Mouse (Mus musculus): Measurements from ENCODE around the gene Stk39.

Stk39 gene

DNA sequence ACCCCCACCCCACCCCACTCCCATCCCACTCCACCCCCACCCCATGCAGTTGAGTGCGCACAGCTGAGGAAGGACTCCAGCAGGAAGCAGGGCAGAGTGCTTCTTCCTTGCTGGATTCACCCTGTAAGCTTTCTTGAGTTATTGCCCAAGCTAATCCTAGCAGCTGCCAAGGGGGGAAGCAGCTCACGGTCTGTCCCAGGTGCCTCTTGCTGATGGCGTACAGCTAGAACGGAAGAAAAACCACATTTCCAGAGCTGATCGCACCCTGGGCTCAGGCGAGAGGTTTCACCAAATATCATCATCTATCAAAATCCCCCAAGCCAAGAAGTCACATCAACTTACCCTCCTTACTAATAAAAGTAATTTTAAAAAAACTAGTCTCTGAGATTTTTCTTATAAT is 90.9 kb downstream of the Stk39 start:
- no peak for DNase-seq

DNA sequence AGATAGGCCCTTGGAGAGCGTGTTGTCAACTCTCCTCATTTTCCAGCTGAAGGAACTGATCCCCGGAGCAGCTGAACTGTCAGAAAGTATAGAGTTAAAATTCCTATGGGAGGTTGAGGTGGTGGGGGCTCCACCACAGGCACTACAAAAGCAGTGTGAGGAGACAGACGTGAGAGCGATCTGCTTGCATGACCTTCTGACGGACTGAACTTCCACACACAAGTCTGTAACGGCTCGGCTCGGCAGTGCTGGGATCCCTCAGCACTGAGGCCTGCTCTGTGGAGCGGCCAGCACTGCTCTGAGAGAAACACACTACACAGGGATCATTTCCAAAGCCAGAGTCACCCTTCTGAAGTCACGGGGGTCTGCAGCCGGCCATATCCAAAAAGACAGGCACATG is 92.4 kb downstream of the Stk39 start:
- DNase-seq: no peak

DNA sequence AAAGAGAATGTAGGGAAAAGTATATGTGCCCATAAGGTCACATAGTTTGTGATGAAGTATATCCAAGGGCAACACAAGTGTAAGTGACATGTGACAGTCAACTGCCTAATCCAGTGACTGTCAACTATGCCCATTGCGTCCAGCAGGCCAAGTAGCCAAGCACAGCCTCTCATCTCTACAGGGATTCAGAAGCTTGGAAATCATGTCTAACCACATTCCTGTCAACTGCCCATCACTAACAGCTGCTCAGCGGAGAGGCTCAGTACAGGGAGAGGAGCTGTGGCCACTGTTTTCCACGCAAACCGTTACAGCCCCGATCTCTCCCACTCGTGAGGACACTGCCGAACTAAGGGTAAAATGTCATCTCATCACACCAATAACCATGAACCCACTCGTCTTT is 93.7 kb downstream of the Stk39 start:
- no peak for DNase-seq

DNA sequence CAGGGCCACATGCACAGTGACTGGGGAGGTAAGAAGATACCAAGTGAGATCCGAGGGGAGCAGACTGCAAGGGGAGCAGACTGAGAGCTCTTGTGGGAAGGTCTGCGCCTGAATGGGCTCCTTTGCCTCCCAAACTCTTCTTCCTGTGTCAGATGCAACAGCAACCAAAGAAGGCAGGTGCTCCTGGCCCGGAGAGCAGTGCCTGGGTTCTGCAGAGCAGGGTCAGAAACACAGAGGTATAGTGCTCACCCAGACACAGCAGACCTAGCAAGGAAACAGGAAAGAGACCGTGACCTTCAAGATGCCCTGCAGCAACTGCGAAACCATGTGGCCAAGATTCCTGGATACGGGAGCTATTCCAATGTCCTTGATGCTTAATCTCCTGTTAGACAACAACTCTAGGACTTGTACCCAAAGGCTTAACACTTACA is 94.8 kb downstream of the Stk39 start:
- no peak for DNase-seq

DNA sequence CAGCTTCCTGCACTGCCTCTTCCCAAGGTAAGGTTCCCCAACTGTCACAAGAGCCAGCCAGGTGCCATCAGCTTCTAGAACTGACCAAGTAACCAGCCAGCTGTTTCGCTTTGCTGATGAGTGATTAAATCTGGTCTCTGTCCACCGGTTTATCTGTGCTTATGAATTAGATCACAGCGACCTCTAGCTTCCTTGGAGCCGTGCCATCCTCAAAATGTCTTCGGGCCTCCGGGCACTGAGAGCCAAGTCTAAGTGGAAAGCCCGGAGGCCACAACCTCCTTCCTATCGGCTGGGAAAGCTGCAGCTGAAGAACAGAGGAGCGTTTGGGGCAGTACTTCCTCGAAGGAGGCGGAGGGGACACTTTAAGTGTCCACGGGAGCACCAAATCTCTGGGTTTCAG is 95.4 kb downstream of the Stk39 start:
- DNase-seq: no peak

DNA sequence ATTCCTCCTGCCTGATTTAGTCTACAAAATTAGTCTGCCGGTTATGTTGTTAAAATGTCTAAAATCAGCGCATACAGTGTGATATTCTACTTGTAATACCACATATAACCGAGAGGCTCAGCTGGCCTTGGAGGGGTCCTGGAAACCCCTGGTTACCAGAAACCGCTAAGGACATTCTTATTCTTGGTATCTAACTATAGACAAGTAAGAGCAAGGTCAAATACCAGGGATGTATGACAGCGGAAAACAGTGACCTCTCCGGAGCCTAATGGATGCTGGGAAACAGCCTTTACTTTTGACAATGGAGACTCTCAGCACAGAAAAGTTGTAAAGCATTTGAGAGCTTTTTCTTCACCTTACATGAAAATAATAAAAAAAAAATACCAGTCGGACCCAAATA is 97.9 kb downstream of the Stk39 start:
- DNase-seq: no peak

DNA sequence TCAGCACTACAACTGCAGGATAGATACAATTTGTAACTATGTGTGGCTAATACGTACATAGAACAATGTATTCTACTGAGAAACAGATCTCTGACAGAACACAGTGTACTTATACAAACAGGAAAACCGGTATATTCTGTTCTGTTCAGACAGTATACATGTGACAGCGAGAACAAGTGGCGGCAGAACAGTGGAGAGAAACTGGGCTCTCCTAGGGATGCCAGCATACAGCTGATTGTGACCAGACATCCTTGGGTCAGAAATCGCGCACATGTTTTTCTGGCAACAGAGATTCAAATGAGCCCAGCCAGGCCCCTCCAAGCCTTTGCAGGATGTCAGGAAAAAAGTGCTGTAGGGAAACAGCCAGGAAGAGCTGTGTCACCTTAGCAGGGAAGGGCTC is 100.2 kb downstream of the Stk39 start:
- no peak for DNase-seq

DNA sequence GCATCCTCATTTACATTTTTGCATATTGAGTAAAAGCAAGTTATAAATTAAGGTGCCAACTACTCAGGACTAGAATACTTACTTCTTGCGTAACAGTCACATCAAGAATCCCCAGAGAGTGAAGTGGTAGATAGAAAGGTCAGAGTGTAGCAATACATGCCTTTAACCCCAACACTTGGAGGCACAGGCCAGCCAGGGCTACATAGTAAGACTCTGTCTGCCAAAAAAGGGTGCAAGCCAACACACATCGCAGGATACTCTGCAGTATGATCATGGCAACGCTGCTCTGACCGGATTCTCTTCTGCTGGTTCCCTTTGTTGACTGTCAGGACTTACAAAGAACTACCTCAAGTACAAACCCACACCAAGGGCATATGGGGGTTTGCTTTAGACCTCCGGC is 101.7 kb downstream of the Stk39 start:
- DNase-seq: no peak

DNA sequence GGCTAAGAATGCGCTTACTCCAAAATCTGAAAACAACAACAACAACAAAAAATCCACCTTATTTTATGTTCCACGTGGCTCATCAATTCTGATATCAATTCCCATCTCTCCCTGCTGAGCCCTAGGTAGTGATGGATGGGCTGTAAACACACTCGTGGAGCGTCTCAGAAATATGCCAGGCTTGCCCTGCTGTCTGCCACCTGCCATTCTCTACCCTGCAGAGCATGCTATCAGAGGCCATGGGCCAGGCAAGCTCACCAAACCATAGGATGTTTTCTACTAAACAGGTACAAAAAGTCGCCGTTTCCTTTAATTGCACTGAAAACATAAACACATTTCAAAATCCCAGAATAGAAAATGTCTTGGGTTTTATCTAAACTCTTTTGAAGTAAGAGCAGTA is 103.0 kb downstream of the Stk39 start:
- DNase-seq: no peak

DNA sequence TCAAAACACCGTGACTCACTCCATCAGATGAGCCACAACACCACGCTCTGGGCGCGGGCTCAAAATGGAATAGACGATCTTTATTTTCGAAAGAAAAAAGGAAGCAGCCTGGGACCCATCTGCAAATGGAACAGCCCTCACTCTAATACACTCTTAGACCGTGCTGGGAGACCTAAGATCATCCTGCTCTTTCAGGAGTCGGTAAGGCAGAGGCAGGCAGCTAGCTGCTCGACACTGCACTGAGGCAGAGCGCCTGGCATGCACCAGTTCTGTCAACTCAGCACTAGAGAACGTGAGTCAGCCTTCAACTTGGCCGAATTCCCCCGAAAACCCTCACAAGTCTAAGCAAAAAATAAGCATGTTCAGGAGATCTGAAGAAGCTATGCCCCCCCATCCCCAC is 104.1 kb downstream of the Stk39 start:
- DNase-seq: peak; percentile 46

DNA sequence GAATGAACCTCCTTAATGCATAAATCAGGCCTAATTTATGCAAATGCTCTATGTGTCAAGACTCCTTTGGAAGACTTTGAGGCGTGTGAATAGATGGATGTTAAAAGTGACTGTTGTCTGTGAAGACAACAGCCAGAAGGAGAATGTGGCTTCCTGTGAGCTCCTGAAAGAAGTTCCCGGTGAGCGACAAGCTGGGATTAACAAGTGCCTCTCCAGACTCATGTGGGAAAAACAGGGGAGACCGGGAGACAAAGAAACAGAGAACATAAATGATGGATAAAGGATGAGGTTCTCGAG is 105.2 kb downstream of the Stk39 start:
- DNase-seq: no peak

DNA sequence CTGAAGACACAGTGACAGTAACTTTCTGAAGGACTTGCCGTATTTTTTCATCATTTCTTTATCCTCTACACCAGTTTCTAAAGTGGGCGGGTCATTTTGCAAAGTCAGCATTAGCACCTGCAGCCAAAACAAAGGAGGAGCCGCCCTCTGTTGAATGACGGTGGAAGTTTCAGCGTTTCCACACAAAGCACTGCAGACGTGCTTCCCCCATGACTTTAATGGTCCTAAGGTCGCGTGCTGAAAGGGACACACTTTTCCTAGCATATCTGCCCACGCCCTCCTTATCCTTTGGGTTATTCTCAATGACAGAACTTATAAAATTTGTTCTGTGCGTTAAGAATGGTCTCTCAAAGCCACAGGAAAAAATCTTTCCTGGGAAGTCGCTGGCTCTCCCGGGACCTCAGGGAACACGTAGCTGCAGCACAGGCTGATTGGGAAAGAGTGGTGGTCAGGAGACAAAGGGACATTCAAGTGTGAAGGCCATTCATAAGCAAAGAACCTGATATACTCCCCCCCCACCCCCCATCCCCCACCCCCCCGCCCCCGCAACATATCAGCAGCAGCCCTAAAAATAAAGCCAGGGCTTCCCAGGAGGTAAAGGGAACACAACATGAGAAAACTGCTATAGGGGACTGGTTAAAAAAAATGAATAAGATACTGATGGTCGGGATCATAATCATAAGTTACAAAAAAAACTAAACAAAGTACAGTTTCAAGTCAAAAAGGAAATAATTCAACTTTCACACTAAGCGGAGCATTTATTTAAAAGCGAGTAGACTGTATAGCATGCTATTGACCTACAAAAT is 105.8 kb downstream of the Stk39 start:
- DNase-seq: no peak

DNA sequence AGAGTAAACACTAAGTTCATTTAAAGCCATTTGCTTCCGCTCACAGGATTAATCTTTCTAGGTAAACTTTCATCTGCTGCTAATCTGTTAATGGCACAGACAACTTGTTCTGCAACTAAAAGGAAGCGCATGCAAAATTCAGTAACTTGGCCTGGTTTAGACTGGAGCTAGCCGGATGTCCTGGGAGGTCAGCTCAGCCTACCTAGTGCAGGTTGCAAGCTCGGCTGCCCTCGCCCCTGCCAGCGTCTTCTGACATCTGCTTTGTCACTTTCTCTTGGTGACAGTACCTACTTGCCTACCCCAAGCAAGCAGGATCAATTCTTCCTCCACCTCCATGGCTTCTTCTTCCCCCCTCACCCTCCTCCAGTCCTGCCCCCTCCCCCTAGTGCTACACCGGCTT is 106.6 kb downstream of the Stk39 start:
- no peak for DNase-seq

DNA sequence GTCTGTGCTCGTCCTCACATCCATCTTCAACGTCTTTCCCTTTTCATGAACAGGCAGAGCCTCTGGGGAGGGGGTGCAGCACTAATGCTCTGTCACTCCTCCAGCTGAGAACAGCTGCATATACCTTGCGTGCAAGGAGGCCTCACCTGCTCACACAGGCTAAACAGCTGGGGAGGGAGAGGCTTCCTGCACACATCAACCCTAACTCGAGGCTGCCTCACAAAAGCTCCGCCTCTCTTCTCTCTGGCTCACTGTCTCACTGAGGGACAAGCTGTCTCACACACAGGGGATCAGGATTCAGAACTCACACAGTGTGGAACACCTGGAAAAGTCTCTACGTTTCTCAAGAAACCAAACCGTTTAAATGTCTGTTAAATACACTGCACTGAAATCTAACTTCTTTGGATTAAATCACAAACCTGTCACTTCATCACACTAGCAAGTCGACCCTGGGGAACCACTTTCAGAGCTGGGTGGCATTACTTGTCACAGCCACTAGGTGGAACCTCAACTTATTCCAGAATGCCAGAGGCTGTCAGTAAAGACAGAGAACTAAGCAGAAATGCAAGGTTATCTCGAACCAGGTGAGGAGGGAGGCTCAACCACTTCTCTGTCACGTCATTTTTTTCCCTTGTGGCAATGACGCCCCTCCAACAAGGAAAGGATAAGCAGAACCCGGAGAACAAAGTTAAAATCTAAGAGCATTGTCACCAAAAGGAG is 107.7 kb downstream of the Stk39 start:
- DNase-seq: peak; percentile 45

DNA sequence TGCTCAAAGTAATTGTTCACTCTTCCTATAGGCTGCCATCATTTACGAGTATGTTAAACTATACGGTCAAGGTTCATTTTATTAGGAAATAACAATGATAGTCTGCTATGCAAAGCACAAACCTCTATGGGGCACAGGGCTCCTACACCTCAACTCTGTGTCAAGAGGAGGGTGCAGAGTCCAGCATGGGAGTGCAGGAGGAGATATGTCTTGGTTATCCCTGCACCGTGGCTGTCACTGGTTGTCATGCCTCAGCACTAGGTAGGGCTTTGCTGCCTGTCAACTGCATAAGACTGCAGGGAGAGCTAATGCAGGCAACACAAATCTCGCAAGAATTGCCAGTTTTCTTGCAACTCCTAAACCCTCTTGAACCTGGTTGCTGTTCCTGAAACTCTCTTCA is 108.9 kb downstream of the Stk39 start:
- no peak for DNase-seq

DNA sequence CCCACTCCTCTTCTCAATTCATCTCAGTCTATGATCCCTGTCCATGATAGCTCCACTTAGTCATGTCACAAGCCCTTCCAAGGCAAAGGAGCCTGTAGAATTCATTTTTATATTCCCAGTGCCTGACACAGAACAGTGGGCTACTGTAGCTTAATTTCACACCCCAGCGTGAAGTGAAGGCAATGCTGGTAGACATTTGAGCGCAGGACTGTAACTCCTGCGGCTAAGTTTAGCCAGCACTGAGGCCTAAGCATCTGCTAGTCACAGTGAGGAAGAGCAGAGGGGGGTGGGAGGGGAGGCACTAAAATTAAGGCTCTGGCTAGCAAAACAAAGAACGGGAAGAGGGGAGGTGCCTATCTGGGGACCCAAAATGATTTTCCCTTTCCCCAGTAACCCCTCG is 110.4 kb downstream of the Stk39 start:
- DNase-seq: no peak

DNA sequence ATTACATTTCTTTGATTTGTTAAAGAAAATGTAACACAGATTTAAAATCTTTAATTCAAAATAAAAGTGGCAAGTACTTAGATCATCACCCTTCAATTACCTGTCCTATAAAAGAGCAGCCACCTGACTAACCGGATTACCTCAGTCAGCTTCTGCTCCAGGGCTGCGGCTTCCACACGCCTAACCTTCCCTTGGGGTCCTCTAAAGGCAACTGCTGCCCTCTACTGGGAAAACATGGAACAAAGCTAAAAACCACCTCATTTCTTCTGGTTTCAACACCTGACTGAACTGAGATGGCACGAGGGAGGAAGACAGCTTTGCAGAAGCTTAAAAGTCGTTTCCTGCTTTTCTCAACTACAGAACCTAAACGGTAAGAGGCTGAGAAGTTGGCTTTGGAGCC is 121.4 kb downstream of the Stk39 start:
- peak; percentile 70 for DNase-seq

DNA sequence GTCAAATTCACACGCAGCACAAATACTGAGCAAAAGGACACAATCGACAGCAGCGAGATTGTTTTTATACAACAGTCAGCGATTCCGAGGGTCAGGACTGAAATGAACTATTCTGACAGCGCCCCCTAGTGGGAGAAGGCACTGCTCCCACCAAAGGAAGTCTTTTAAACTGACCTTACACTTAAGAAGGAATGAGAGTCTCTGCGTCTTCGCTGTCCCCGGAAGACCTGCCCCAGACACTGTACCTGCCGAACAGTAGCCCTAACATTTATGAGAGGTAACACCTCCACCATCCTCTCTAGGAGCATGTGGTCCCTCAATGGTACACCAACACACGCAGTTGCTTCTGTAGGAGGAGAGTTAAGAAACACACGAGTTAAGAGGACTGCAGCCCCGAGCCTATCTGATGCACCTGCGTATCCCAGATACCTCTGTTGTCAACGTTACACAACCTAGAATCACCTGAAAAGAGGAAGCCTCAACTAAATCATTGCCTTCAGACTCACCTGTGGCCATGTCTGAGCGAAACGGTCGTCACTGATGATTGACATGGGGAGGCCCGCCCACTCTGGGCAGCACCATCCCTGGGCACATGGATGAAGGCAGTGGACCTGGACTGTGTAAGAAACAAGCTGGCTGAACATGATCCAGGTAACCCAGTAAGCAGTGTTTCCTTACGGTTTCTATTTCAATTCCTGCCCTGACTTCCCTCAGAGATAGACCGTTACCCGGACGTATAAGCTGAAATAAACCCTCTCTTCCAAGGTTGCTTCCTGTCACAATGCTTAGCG is 122.3 kb downstream of the Stk39 start:
- peak; percentile 70 for DNase-seq

DNA sequence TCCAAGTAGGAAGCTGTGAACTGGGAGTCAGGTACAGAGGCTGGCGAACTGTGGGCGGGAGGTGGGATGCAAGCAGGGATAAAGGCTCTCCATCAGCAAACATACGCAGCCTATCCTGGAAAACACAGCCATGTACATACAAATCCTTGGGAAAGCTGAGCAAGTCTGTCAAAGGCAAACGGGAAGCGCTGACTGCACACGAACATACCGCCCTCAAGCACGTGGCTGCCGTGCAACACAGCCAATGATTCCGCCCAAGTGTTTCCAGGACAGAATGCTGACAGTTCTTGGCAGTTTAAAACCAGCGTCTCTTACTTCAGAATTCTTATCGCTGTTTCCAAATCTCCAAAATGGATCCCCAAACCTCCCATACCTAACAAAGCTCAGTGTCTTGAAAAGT is 123.1 kb downstream of the Stk39 start:
- peak; percentile 57 for DNase-seq

DNA sequence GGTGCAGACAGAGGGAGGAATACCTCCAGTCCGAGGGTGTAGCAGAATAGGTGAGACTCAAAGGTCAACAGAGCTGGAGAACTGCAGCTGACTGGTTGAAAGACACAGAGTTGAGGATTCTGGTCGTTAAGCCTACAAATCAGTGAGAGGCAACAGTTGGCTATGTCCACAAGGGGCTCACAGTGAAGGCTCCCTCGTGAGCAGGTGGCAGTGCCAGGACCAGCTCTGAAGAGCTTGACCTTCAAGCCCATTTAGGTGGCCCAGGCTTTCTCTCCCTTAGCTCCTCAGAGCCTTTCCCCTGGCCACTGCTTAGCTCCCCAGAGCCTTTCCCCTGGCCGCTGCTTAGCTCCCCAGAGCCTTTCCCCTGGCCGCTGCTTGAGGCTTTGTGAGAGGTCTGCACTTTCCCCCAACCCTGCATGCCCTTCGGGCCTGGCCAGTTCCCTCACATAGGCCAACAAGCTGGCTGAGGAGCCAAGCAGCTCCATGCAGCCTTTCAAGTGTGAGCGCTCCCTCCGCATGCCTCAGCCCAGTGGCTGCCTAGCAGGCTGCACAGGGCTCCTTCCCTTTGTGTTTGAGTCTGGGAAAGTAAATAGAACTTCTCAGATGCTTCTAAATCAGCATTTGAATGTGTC is 125.3 kb downstream of the Stk39 start:
- DNase-seq: peak; percentile 51

DNA sequence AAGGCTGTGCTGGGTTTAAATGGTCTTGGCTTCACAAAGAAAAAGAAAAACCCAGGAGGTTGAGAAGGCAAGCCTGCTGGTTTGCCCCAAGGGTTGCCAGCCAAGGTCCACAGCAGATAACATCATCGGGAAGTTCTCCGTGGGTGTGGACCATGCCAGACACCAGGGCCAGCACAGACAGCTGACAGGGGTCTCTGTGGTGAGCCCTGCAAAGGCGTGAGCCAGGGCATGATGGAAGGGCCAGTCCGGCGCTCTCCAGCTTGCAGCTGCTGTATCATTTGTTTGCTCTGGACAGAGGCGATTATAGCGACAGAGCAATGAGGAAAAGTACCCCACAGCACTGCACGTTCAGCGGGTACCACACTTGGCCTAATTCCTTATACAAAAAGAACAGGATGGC is 126.8 kb downstream of the Stk39 start:
- DNase-seq: no peak

DNA sequence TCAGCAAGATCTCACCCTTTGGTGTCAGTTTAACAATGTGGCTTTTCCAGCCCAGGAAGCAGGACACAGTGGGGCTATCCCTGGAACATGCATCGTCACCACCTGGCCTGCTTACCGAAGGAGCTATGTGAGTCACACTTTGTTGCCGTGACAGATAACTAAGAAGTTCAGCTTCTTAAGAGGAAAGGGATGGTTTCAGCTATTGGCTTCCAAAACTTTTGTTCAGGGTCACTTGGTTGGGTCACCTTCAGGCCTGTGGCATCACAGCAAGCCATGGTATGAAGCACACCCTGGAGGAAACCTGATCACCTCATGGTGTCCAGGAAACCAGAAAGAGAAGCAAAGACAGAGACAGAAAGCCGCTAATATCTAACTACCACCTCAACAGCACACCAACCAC is 128.3 kb downstream of the Stk39 start:
- DNase-seq: no peak

DNA sequence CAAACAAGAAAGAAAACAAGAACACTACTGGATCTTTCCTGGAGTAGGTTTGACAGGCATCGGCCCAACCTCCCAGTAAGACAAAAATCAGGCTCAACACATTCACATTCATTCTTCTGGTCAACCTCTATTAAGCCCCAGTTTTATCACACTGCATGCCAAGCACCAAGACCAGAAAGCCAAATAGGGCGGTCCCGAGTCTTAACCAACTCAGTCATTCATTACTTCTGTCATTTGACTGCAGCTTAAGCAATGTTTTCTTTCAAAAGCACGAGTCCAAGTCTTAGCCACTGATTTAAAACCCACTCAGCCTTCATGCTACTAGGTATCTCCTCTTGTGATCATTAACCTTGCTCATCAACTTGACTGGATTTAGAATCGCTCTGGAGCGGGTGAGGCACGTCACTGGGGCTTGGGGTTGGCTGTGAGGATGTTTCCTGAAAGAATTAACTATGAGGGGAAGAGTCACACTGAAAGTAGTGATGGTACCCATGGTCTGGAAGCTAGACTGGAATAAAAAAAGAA is 129.9 kb downstream of the Stk39 start:
- DNase-seq: no peak

All from layer of hippocampus, adult 9-11 months (tissue).